16 mouse cellular contexts compared by ENCODE assay signal in genomic region chr5:80578741-80579140, GRCm38 (mm10).
"Had no signal": no experiment of that assay in that cellular context is flagged by ENCODE, and none has a peak within 500 bp of the region (broad histone marks: within the 10 kb centered on the region; RNA-seq: fewer than 3 reads in every experiment).

No protein-coding gene starts in this region.

- H3K4me3 ChIP-seq: neural tube, embryonic 13.5 days; neural tube, embryonic 15.5 days; stomach, embryonic 15.5 days had no signal

- H3K4me2 ChIP-seq: neural tube, embryonic 13.5 days; neural tube, embryonic 15.5 days; stomach, embryonic 15.5 days had no signal

- DNase-seq: retina, postnatal 1 day; right cerebral cortex, adult 18-20 months; right cerebral cortex, postnatal 14 days; right cerebral cortex, postnatal 25 days; right cerebral cortex, postnatal 4 days; spleen, adult 18-20 months; thymus, adult 18-20 months; thymus, adult 2 months; thymus, postnatal 14 days; thymus, postnatal 25 days; thymus, postnatal 36 days; thymus, postnatal 4 days had no signal

- H3K36me3 ChIP-seq: neural tube, embryonic 13.5 days; neural tube, embryonic 15.5 days; stomach, embryonic 15.5 days had no signal

- H3K4me1 ChIP-seq: neural tube, embryonic 13.5 days; neural tube, embryonic 15.5 days; stomach, embryonic 15.5 days had no signal

- H3K27ac ChIP-seq: neural tube, embryonic 13.5 days; neural tube, embryonic 15.5 days; stomach, embryonic 15.5 days; stomach, postnatal 0 days had no signal

- H3K9me3 ChIP-seq: neural tube, embryonic 13.5 days; neural tube, embryonic 15.5 days; stomach, embryonic 15.5 days had no signal

- H3K9ac ChIP-seq: neural tube, embryonic 13.5 days; neural tube, embryonic 15.5 days; stomach, embryonic 15.5 days had no signal

- H3K27me3 ChIP-seq: neural tube, embryonic 13.5 days; neural tube, embryonic 15.5 days; stomach, embryonic 15.5 days had no signal
